Mouse (Mus musculus): ENCODE measurements at regions not wholly inside any gene's neighbourhood (a gene's known extent, or its start where the extent isn't known, plus 50 kb on each side); places are given as distances from the start of the nearest gene placed in this dataset.

DNA sequence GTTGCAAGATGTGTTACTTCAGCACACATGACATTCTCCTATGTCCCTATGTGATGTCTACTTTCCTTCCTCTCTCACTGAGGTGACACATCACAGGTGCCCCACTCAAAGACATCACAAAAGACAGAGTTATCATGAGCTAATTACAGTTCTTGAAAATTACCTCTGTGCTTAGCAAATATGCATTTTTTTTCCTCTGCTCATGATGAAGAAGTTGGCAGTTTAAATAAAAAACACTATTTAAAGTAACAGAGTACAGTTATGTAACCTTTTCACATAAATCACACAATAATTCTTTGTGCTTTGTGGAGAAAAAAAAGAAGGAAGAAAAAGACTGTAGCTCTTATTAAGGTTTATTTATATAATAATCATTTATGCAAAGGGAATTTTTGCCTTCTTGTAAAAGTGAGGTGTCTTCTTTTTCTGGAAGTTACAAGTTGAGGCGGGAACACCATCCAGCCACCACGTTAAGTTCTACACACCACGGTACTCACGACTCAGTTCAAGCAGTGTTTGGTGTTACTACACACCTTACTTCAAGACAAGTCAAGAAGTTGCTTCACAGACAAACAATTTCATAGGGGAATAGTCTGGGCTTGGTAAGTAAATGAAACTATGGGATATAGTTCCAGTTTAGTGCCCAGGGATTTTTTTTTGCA is 193.0 kb upstream of the Cited2 start:
- DNase-seq = no peak

DNA sequence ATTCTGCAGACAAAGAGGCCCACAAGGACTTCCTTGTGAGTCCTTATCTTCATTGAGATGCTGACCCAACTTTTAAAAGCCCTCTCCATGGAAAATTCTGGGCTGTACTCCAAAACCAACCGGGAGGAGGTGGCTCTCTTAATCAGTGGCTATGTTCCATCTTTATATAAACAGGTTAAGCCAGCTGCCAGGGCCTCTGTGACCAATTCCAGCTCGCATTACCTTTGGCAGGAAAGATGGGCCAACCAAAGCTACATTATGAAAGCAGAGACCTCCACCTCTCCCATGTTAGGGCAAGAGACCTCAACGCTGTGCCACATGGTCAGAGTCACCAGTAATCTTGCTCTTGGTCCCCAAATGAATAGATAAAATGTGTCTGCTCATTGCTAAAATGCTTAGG is 192.0 kb upstream of the Cited2 start:
- DNase-seq = no peak

DNA sequence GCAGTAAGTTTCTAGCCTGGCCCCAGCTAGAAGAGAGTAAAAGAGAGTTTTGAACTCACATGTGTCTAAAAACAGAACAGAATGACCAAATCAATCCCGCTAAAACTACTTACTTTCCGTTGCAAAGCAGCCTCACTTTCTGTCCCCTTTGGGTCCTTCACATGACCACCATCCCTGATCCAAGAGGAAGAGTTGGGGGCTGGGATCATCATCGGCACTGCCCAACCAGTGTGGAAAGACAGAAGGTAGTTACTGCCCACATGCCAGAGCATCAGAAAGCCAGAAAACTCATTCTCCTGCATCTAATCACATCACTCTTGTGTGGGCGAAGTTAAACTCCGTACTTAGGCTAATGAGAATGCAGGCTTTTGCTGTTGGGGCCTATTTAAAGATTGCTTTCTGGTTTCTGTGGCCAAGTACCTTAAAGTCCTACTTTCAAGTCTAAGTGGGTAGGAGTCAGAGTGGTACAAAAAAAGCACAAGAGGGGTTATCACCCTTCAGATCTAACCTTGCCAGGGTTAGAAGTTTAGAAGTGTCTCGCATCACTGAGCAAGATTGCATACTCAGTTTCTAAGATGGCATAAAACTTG is 184.0 kb upstream of the Cited2 start:
- DNase-seq = no peak

DNA sequence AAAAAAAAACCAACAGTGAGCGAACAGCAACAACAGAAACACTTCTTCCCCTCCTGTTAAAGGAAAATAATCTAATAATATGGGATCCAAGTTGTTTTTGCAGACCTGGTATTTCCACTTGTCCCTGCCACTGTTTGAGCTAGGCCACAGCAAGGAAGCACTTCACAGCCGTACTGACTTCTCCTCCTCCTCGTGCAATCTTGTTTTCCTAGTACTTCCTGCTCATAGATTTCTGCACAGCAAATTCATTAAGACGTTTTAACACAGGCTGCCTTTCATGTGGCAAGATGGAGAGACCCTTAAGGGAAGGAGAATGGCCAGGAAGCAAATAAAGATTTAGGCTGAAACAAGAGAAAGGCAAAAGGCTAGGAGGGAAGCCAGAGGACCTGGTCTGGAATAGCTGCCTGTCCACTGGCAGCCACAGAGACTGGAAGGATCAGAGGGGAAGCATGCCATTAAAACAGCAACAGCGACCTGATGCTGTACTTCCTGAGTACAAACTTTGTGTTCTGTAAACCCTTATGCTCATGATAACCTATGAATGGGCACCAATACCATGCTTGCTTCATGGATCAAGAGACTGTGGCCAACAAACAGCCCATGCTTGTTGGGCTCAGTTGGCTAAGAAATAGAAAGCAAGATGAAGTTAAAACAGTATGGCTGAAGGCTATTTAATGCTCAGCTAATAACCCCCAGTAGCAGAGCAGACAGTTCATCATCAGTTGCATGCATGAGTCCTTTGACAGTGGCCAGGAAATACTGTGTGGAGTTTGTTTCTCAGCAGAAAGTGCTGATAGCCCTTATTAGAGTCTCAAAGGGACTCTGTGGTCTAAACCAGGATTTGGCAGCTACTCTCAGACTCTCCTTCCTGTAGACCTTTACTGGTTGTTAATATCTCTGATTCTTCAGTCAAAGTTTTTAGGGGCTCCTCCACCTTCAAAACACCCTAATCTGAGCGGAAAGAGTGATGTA is 182.3 kb upstream of the Cited2 start:
- DNase-seq = no peak

DNA sequence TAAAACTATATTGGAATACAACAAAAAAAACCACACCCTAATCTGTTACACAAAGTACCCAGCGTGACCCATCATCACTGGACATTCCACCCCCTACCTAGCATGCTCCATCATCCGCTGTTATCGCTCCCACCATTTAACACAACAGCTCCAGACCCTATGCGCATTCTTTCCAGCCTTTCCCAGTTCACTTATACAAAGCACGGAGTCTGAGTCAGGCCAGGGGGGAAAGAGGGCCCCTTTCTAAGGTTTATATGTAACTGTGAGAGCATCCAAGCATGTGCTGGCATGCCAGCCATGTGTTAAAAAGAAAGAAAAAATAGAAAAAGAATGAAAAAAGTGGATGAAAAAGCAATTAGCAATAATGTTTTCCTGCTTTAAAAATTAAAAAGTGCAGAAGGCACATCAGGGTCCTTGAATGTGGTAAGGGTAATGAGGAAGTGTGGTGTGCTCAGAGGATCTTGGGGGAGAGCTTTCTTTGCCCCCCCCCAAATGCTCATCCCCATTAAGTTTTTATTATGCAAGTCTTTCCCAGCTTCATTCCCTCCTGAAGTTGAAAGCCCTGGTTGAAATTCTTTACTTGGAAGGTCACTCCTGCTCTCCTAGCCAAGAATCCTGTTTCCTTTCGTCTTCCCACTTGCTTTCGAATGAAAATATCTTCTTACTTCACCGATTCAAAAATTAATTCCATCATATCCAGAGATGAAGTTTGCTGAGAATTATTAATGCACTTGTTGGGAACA is 180.7 kb upstream of the Cited2 start:
- no peak for DNase-seq

DNA sequence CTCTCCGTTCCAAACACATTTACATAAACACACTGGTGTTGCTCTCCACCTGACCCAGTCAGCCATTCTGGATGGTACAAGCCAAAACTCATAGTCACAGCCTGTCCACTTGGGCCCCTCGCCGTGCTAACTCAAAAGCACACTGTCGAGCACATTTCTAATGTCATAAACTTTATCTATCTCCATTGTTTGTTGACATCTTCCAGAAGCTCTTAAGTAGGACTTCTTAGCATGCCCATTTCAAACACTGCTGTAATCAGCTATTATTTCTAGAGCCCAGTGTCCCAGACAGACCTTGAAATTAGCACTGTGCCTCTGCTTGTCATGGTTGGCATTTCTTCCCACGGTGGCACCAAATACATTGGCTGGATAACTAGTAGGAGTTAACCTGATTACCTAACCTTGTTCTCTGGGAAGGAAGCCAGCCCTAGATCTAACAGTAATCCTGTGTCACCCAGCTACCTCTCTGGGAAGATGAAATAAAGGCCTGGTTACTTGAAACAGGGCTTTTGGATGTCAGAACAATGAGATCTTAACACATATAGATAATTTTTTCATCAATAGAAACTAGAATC is 180.1 kb upstream of the Cited2 start:
- DNase-seq = no peak

DNA sequence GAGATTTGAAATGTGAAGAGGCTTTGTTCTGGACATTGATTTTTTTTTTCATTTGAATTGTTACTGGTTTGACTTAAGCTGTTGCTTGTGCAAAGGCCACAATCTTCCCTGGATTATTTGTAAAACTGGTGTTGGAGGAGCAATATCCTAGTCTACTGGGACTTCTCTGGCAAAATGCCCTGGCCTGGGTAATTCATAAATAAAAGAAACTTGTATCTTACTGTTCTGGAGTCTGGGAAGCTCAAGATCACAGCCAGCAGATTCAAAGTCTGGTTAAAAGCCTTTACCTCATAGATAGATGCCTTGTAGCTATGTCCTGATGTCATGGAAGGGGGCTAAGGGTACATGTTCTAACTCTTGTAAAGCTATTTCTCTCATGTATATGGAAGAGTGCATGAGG is 177.7 kb upstream of the Cited2 start:
- no peak for DNase-seq

DNA sequence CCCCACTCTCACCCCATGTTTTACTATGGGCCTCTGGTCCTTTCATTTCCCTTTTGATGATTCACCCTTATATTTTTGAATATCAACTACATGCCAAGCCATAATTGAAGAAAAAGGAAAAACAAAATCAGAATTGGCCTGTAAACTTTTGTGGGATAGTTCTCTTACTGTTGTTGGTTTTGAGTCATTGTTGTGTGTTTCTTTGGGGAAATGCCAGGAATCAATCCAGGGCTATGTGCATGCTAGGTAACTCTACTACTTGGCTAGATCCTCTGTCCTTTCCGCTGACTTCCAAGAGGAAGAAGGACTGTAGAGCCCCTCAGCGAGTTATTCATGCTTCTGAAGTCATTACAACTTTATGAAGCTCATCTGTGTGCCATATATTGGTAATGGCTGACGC is 175.0 kb upstream of the Cited2 start:
- no peak for DNase-seq

DNA sequence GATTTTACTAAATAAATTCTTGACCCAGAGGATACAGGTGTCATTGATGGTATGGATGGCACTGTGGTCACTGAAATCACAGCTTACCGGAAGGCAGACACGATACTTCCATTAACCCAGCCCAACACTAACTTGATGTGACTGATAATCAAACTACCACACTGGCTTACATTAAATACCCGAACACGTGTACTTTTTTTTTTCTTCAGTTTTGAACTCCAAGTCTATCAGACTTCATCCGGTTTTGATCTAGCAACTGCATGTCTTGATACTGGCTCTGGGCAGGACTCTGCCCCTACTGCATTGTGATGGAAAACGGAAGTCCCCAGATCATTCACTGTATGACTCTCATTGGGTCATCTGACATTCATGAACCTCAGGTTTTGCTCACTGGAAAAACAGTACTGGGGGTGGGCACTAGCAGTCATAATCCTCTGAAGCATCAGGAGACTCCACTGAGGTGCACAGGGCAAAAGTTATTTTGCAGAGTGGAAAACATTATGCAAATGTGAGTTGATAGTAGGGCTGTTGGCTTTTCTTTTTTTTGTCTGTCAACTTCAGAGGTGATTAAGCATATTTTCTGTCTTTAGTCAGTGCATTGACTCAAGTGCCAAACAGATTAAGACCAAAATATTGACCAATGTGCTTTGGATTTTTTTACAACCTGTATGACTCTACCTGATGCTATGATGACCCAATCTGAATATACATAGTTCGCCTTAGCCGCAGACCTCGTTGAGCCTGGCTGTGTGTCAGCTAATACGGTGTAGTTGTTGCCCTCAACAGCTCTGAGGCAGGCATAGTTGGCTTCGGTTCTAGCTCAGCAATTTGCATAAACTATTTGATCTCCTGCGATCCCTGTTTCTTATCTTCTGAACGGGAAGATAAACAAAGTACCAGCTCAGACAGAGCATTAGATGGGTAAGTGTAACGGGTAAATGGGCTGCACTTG is 174.1 kb upstream of the Cited2 start:
- DNase-seq = no peak

DNA sequence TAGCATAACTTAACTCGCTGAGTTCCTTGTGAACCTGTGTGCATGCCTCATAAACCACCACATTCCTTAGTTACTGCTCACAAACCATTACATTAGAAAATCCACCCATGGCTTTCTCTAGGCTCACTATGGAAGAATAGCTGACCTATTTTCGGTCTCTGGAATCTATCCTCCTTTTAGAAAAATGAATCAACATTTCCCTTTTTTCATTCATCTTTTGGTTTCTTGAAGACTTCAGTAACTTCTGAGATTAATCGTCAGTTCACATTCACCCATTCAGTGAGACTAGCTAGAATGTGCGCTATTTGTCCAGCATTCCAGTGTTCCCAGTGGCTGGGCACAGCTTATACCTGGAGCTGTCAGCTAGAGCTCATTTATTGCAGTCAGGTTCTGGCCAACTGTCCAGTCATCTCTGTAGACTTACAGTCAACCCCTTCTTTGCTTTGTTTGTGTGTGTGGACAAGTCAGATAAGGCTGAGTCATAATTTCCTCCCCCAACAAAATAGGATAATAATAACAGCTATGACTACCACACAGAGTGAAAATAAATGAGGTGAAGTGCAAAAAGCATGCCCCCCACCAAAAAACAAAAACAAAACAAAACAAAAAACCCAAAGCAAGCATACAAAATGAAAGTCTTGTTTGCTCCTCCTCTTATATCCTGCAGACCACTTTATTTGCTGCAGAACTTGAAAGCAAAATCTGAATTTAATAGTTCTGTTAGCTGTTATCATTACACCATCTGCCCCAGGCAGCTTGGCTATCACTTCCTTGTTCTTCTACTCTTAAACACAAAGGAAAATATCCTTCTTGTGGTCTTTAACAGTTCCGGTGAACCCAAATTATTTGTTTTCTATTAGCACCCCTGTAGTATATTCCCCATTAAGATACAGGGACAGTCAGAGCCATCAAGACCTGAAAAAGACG is 173.0 kb upstream of the Cited2 start:
- DNase-seq = no peak

DNA sequence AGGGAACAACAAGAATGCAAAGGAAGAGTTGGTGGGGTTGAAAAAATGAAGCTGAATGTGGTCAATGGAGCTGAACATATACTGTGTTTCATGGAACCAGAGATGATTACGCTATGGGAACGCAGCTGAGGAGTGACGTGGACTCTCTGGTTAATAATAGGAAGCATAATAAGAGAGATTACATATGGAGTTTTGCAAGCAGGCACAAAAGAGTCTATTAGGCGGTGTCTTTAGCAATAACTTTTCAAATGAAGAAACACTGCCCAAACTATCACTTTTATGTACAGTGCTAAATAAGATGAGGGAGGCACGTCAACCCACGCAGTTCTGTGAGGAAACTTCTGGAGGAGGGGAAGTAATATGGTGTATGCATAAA is 172.4 kb upstream of the Cited2 start:
- no peak for DNase-seq

DNA sequence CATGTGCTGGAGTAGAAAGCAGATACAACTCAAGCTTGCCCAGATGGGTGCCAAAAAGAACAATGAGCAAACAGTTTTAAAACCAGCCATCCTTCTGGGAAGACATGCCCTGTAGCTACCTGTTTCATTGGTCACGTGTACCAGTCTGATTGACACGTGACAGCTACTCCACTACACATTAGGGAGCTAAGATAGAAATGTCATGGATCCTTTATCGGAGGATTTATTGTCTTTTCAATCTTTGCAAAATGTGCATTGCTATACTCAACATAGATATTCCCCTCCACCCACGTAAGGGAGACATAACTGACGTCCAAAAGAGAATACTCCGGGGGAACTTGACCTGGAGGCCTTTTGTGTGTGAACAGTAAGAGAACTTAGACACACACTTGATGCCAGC is 171.1 kb upstream of the Cited2 start:
- no peak for DNase-seq

DNA sequence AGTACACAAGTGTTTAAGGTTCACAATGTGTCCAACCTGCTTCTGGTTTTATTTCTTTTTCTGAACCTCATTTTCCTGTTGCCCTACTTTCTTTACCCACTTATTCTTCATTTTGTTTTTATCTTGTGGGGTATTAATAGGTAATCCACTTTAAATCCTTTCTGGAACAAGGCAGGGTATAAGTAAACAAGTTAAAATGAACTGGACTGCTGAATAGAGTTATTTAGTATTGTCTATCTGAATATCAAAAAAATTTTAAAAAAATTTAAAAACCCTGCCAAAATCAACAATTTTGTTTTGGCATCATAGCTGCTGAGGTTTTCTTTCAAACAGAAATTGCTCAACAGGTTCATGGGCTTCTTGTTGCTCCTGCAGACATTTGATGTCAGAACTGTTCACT is 170.7 kb upstream of the Cited2 start:
- no peak for DNase-seq

DNA sequence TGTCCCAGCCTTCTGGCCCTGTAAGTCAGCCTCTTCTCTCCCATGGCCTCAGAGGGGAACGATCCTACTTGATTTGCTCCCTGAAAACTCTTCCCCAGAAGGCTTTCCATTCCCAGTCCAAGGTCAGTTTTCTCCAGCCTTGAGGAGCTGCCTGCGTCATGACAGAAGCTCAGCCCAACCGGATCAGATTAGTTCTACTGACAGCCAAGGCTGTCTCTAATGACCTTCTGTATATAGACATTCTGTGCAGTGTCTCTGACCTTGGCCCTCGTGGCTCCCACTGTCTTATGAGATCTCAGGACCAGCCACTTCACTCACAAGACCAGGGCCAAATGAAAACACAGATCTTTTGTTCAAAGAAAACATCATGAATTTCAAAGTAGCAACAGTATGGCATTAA is 166.6 kb upstream of the Cited2 start:
- DNase-seq = no peak

DNA sequence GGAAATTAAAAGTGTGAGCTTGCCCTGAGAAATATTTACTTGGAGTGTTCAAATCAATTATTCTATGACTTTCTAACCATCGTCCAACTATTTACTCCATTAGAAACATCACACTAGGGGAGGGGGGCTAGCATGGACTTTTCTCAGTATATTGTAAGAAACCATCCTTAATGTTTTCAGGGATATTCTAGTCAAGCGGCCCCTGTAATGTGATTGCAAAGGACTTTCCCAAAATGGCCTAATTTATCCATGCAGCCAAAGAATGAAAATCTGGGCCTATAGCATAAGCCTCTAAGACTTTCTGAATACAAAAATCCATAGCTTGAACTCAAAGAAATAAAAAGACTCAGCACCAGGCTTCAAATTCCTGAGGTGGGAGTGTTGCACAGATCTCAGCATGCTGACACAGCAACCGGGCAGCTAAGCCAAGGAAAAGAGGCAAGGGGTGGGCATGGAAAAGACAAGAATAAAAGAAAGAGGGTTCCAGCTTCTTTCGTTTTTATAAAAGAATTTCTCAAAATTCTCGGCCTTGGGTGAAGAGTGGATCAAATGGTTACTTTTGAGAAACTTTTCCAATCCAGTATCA is 163.6 kb upstream of the Cited2 start:
- DNase-seq = no peak

DNA sequence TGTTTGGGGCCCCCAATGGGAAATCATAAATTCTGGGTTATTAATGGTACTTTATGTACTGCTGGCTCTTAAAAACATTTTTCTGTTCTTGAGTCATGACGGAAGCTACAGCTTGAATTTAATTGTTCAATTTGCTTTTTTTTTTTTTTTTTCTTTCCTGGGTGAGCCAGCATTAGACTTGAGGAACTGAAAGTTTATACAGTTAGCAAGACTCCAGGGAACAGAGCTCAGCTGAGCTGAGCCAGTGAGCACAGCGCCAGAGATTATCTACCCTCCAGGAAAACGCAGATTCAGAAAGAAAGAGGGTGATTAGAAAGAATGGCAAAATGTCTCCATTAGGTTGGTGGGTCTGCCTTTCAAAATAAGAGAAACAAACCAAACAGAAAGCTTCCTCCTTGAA is 163.0 kb upstream of the Cited2 start:
- no peak for DNase-seq

DNA sequence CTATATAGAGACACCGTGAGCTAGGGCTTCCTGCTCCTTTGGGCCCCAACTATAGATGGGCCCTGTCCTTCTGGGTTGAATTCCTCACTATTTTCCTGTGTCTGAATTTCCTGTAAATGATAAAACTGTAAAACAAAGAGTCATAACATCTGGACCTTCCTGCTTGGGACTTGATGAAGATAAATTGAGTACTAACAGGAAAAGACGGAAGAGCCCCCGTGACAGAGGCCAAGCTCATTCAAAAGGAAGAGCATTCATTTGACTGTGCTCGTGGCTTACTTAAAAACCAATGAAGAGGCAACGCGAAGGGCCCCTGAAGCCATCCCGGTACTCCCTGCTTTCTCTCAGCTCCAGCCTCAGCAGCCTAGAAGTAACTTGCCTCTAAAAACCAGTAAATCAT is 161.6 kb upstream of the Cited2 start:
- no peak for DNase-seq

DNA sequence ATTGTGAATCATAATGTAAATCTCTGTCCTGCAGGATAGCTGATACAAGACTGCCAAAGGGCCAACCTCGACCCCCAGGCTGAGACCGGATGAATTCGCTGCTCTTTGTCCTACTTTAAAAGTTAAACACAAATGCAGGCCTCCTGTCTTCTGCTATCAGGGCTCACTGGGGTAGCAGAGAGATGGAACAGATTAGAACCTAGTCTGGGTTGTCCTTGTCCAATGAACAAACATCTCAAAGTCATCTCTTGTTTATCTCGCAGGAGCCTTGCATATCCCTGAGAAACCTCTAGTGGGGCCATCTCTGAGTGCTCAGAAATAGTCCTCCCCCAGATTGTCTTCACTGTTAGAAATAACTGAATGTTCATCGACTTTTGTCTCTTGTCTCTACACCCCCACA is 161.0 kb upstream of the Cited2 start:
- DNase-seq = no peak

DNA sequence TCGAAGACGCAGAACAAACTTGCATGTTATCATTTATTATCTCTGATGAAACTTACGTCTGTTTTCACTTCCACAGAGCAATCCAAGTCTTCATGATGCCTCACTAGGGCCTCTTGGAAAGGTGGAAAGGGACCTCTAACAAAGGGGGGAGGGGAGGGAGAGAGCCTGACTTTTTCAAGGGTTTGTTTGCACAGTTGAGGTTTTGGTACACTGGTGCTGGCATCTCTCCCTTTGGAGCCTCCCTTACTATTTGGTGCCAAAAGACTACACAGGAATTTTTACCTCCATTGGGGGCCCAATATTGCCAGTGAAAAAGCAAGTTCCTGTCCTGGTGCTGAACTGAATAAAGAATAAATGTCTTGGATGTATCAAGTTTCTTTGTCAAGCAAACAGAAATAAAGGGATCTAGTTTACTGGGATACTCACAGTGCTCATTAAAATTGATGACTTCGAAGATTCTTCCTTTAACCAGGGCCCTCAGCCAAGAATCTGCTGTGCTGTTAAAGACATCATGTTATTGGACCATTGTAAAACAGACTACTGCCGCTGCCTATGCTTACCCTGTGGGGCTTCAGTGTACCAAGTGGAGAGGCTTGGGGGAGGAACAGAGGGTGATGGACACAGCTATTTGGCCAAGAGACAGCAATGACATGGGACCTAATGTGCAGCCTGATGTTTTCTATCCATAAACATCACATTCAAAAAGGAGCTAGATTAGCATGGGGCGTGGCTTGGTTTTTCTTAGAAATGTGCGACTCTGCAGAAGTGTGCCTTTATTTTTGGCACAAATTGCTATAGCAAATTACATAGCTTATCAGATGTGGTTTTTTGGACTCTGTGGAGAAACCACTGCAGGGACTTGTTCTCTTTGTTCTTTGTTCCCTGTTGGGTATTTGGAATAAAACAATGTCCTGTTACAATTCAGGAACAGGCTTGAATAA is 160.3 kb upstream of the Cited2 start:
- no peak for DNase-seq

All from cerebellum, adult 11-12 months (tissue).